Mouse (Mus musculus): ENCODE measurements at regions not wholly inside any gene's neighbourhood (a gene's known extent, or its start where the extent isn't known, plus 50 kb on each side); places are given as distances from the start of the nearest gene placed in this dataset.
A peak's percentile ranks its signal among the peaks of the same experiment; 100 is the strongest.

GRCm38 (mm10) chr9:113026904-113027193 lies 681.2 kb downstream of the Pdcd6ip start:
- H3K36me3 ChIP-seq (ENCODE audit: control insufficient read depth, insufficient read depth, low read length): no peaks in the 10 kb centered on the region
- DNase-seq (no peak), ATAC-seq (ENCODE audit: low FRiP score, low TSS enrichment) (no peak)
- H3K27me3 ChIP-seq (ENCODE audit: control insufficient read depth, insufficient read depth, low read length): no peaks in the 10 kb centered on the region
- H3K4me2 ChIP-seq (ENCODE audit: low read length): no peak overlapping the region
- no peaks in the 10 kb centered on the region for H3K4me1 ChIP-seq (ENCODE audit: control insufficient read depth, insufficient read depth, low read length)
- H3K4me3 ChIP-seq (replicated peaks; ENCODE audit: low read depth, low read length): no peak overlapping the region
- H3K9ac ChIP-seq (replicated peaks; ENCODE audit: low read length): no peak overlapping the region
- WGBS: 84% methylated on average over 4 of the region's 4 CpGs
- H3K27ac ChIP-seq (replicated peaks; ENCODE audit: low read depth, low read length): no peak overlapping the region
- H3K9me3 ChIP-seq (ENCODE audit: control insufficient read depth, low read length): no peaks in the 10 kb centered on the region

GRCm38 (mm10) chr9:113026096-113026903 lies 681.8 kb downstream of the Pdcd6ip start:
- H3K36me3 ChIP-seq (ENCODE audit: control insufficient read depth, insufficient read depth, low read length): no peaks in the 10 kb centered on the region
- no peak overlapping the region for H3K27ac ChIP-seq (replicated peaks; ENCODE audit: low read depth, low read length)
- DNase-seq (no peak), ATAC-seq (ENCODE audit: low FRiP score, low TSS enrichment) (no peak)
- no peaks in the 10 kb centered on the region for H3K27me3 ChIP-seq (ENCODE audit: control insufficient read depth, insufficient read depth, low read length)
- no peaks in the 10 kb centered on the region for H3K9me3 ChIP-seq (ENCODE audit: control insufficient read depth, low read length)
- WGBS: 76% methylated on average over 4 of the region's 4 CpGs
- H3K9ac ChIP-seq (replicated peaks; ENCODE audit: low read length): no peak overlapping the region
- H3K4me1 ChIP-seq (ENCODE audit: control insufficient read depth, insufficient read depth, low read length): no peaks in the 10 kb centered on the region
- H3K4me3 ChIP-seq (replicated peaks; ENCODE audit: low read depth, low read length): no peak overlapping the region
- H3K4me2 ChIP-seq (ENCODE audit: low read length): no peak overlapping the region

- no peaks in the 10 kb centered on the region for H3K4me1 ChIP-seq (ENCODE audit: control insufficient read depth, insufficient read depth, low read length)
- H3K9ac ChIP-seq (replicated peaks; ENCODE audit: low read length): no peak overlapping the region
- no peak for ATAC-seq (ENCODE audit: low FRiP score, low TSS enrichment)
- DNase-seq: peak; percentile 13
- 73% methylated on average over 6 of the region's 6 CpGs for WGBS
- H3K4me3 ChIP-seq (replicated peaks; ENCODE audit: low read depth, low read length): no peak overlapping the region
- no peaks in the 10 kb centered on the region for H3K36me3 ChIP-seq (ENCODE audit: control insufficient read depth, insufficient read depth, low read length)
- no peaks in the 10 kb centered on the region for H3K9me3 ChIP-seq (ENCODE audit: control insufficient read depth, low read length)
- no peak overlapping the region for H3K4me2 ChIP-seq (ENCODE audit: low read length)
- H3K27me3 ChIP-seq (ENCODE audit: control insufficient read depth, insufficient read depth, low read length): no peaks in the 10 kb centered on the region
- H3K27ac ChIP-seq (replicated peaks; ENCODE audit: low read depth, low read length): no peak overlapping the region
Observed at GRCm38 (mm10) chr9:113021866-113022645, 686.0 kb downstream of the Pdcd6ip start.

DNA sequence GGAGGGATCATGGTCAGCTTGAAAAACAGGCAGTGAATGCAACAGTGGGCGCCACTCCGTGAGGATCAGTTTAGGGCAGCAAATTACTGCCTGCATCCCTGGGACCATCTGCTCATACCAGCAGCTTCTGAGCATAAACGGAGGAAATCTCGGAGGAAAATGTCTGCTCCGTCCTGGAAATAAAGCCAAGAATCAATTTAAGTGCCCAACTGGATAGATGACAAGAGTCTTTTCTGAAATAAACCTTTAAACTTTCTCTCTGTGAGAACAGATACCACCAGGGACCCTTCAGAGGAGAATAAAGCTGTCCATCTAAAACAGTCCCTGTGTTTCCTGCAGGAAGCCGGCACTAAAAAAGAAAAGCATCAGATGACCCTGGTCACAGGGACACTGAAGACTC lies 688.5 kb downstream of the Pdcd6ip start:
- Histone ChIP-seq H3K4me3 (replicated peaks; ENCODE audit: low read depth, low read length) (no peak overlapping the region), H3K9ac (replicated peaks; ENCODE audit: low read length) (no peak overlapping the region), H3K27me3 (ENCODE audit: control insufficient read depth, insufficient read depth, low read length) (no peaks in the 10 kb centered on the region), H3K4me2 (ENCODE audit: low read length) (no peak overlapping the region), H3K27ac (replicated peaks; ENCODE audit: low read depth, low read length) (no peak overlapping the region), H3K4me1 (ENCODE audit: control insufficient read depth, insufficient read depth, low read length) (no peaks in the 10 kb centered on the region), H3K9me3 (ENCODE audit: control insufficient read depth, low read length) (no peaks in the 10 kb centered on the region), H3K36me3 (ENCODE audit: control insufficient read depth, insufficient read depth, low read length) (no peaks in the 10 kb centered on the region)
- ATAC-seq (ENCODE audit: low FRiP score, low TSS enrichment) (no peak), DNase-seq (peak; percentile 3)
- 64% methylated on average over 6 of the region's 6 CpGs for WGBS

DNA sequence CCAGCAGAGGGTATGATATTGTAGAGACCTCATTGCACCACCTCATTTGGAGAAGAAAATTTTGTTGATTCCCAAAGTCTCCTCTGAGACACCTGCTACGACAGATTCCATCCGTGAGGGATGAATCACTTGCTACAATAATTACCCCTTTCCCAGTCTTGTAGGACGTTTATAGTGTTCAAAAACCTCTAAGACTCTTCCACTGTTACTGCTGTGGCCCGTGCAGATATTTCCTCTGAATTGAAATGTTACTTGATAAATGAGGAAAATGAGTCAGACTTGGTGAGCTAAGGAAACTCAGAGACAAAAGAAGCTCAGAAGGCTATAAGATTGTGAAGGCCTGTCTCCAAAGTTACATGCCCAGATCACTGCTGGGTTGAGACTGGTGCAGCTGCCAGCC lies 700.0 kb downstream of the Pdcd6ip start:
- ATAC-seq (ENCODE audit: low FRiP score, low TSS enrichment): no peak
- DNase-seq: no peak
- Histone ChIP-seq H3K4me2 (ENCODE audit: low read length) (no peak overlapping the region), H3K4me3 (replicated peaks; ENCODE audit: low read depth, low read length) (no peak overlapping the region), H3K36me3 (ENCODE audit: control insufficient read depth, insufficient read depth, low read length) (no peaks in the 10 kb centered on the region), H3K4me1 (ENCODE audit: control insufficient read depth, insufficient read depth, low read length) (no peaks in the 10 kb centered on the region), H3K27ac (replicated peaks; ENCODE audit: low read depth, low read length) (no peak overlapping the region), H3K9ac (replicated peaks; ENCODE audit: low read length) (no peak overlapping the region), H3K9me3 (ENCODE audit: control insufficient read depth, low read length) (no peaks in the 10 kb centered on the region), H3K27me3 (ENCODE audit: control insufficient read depth, insufficient read depth, low read length) (no peaks in the 10 kb centered on the region)
- 86% methylated on average over 4 of the region's 4 CpGs for WGBS

- no peaks in the 10 kb centered on the region for H3K9me3 ChIP-seq (ENCODE audit: control insufficient read depth, low read length)
- DNase-seq (no peak), ATAC-seq (ENCODE audit: low FRiP score, low TSS enrichment) (no peak)
- no peaks in the 10 kb centered on the region for H3K4me1 ChIP-seq (ENCODE audit: control insufficient read depth, insufficient read depth, low read length)
- no peaks in the 10 kb centered on the region for H3K36me3 ChIP-seq (ENCODE audit: control insufficient read depth, insufficient read depth, low read length)
- 91% methylated on average over 1 of the region's 1 CpGs for WGBS
- no peak overlapping the region for H3K9ac ChIP-seq (replicated peaks; ENCODE audit: low read length)
- no peak overlapping the region for H3K4me2 ChIP-seq (ENCODE audit: low read length)
- H3K27me3 ChIP-seq (ENCODE audit: control insufficient read depth, insufficient read depth, low read length): no peaks in the 10 kb centered on the region
- H3K27ac ChIP-seq (replicated peaks; ENCODE audit: low read depth, low read length): no peak overlapping the region
- H3K4me3 ChIP-seq (replicated peaks; ENCODE audit: low read depth, low read length): no peak overlapping the region
Observed at GRCm38 (mm10) chr9:112996204-112996603, 711.9 kb downstream of the Pdcd6ip start.

GRCm38 (mm10) chr9:112994774-112995173 lies 713.3 kb downstream of the Pdcd6ip start:
- Histone ChIP-seq H3K9me3 (ENCODE audit: control insufficient read depth, low read length) (no peaks in the 10 kb centered on the region), H3K9ac (replicated peaks; ENCODE audit: low read length) (no peak overlapping the region), H3K27ac (replicated peaks; ENCODE audit: low read depth, low read length) (no peak overlapping the region), H3K27me3 (ENCODE audit: control insufficient read depth, insufficient read depth, low read length) (no peaks in the 10 kb centered on the region), H3K4me1 (ENCODE audit: control insufficient read depth, insufficient read depth, low read length) (no peaks in the 10 kb centered on the region), H3K4me2 (ENCODE audit: low read length) (no peak overlapping the region), H3K4me3 (replicated peaks; ENCODE audit: low read depth, low read length) (no peak overlapping the region), H3K36me3 (ENCODE audit: control insufficient read depth, insufficient read depth, low read length) (no peaks in the 10 kb centered on the region)
- ATAC-seq (ENCODE audit: low FRiP score, low TSS enrichment) (no peak), DNase-seq (peak; percentile 4)
- 84% methylated on average over 4 of the region's 4 CpGs for WGBS

- Histone ChIP-seq H3K36me3 (ENCODE audit: control insufficient read depth, insufficient read depth, low read length) (no peaks in the 10 kb centered on the region), H3K9me3 (ENCODE audit: control insufficient read depth, low read length) (no peaks in the 10 kb centered on the region), H3K27ac (replicated peaks; ENCODE audit: low read depth, low read length) (no peak overlapping the region), H3K4me1 (ENCODE audit: control insufficient read depth, insufficient read depth, low read length) (no peaks in the 10 kb centered on the region), H3K27me3 (ENCODE audit: control insufficient read depth, insufficient read depth, low read length) (no peaks in the 10 kb centered on the region), H3K4me3 (replicated peaks; ENCODE audit: low read depth, low read length) (no peak overlapping the region), H3K9ac (replicated peaks; ENCODE audit: low read length) (no peak overlapping the region), H3K4me2 (ENCODE audit: low read length) (no peak overlapping the region)
- no peak for DNase-seq
- WGBS: 77% methylated on average over 2 of the region's 2 CpGs
- no peak for ATAC-seq (ENCODE audit: low FRiP score, low TSS enrichment)
Observed at GRCm38 (mm10) chr9:112993627-112994026, 714.4 kb downstream of the Pdcd6ip start.

DNA sequence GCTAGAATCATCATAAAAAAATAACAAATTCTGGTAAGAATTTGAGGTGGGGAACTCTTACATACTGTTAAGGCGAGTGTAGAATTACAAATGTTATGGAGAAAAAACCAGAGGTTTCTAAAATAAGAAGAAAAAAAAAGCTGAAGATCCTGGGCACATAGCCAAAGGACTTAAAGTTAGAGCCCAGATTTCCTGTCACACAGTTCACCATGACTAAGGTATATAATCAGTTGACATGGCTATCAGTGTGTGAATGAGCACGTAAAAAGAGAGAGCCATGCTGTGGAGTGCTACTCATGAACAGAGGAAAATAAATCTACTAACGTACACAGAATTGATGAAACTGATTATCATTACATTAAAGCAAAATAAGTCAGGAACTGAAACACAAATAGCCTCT lies 715.1 kb downstream of the Pdcd6ip start:
- Histone ChIP-seq H3K4me2 (ENCODE audit: low read length) (no peak overlapping the region), H3K4me1 (ENCODE audit: control insufficient read depth, insufficient read depth, low read length) (no peaks in the 10 kb centered on the region), H3K9me3 (ENCODE audit: control insufficient read depth, low read length) (no peaks in the 10 kb centered on the region), H3K27me3 (ENCODE audit: control insufficient read depth, insufficient read depth, low read length) (no peaks in the 10 kb centered on the region), H3K36me3 (ENCODE audit: control insufficient read depth, insufficient read depth, low read length) (no peaks in the 10 kb centered on the region), H3K4me3 (replicated peaks; ENCODE audit: low read depth, low read length) (no peak overlapping the region), H3K27ac (replicated peaks; ENCODE audit: low read depth, low read length) (no peak overlapping the region), H3K9ac (replicated peaks; ENCODE audit: low read length) (no peak overlapping the region)
- DNase-seq: peak; percentile 8
- ATAC-seq (ENCODE audit: low FRiP score, low TSS enrichment): no peak
- 50% methylated on average over 3 of the region's 3 CpGs for WGBS

Measured in midbrain, embryonic 14.5 days (tissue).